Mouse (Mus musculus): ENCODE results near the gene Ccdc18.
"Not testable (repeated sequence)": the region's sequence is repeated elsewhere in the genome, so short reads cannot be mapped to it uniquely, and the experiment has no call there.

Gene Ccdc18

DNA sequence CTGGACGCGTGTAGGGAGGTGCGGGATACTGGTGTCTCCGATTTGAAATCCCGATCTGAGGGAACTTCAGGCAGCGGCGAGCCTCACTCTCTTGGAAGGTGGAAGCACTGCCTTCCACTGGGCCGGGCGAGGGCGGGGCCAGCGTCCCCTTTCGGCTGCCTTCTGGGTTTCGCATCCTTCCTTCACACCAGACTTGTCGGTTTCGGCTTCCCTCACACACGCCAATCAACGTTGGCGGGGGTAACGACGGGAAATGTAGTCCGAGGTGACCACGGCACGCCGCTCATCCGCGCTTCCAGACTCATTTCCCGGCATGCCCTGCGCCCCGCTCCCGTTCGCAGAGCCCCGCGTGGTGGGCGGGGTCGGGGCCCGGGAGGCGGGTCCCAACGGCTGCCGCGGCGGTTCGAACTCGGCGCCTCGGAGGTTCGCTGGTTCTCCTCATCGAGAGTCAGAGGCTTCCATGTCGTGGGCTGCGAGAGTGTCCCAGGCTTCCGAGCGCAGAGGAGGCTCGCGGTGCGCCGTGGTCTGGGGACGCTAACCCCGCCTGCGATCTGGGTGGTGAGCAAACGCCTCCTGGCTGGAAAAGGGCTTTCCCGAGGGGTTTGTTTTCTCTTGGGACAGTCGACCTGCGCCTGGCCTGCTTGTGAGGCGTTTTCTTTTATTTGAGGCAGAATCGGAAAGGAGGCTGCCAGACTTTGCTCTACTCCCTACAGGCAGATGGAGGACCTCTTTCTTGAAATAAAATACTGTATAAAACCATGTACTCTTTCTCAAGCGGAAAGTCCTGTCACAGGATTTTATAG is at the start of gene Ccdc18, which contains the start of gene Tmed5:
Gene Ccdc18 (plus strand): TSS at position 435 of the 803 bp plus-strand sequence.
Gene Tmed5 (minus strand): TSS at position 180 of the 803 bp plus-strand sequence.
- peak; percentile 98 to 99 for DNase-seq

- DNase-seq = peak in 1 of 2 experiments; percentile 17
These were observed 47.2 kb upstream of the Ccdc18 start for GRCm38 (mm10) chr5:108085440-108085839.

- not testable (repeated sequence) for DNase-seq
These were observed 39.9 kb upstream of the Ccdc18 start for GRCm38 (mm10) chr5:108092731-108093130.

- DNase-seq = no peak
These were observed 35.0 kb upstream of the Ccdc18 start for GRCm38 (mm10) chr5:108097676-108098075.

GRCm38 (mm10) chr5:108100196-108100595 is 32.5 kb upstream of the Ccdc18 start:
- DNase-seq = peak; percentile 12 to 23

- DNase-seq = no peak
These were observed 28.4 kb upstream of the Ccdc18 start for GRCm38 (mm10) chr5:108104306-108104705.

- DNase-seq = no peak
These were observed 23.3 kb upstream of the Ccdc18 start for GRCm38 (mm10) chr5:108109346-108109745.

GRCm38 (mm10) chr5:108117693-108118092 is 15.0 kb upstream of the Ccdc18 start:
- DNase-seq = no peak

GRCm38 (mm10) chr5:108120221-108120900 is 12.3 kb upstream of the Ccdc18 start:
- DNase-seq = no peak

- DNase-seq = no peak
These were observed 730 bp upstream of the Ccdc18 start for GRCm38 (mm10) chr5:108131849-108132440.

DNA sequence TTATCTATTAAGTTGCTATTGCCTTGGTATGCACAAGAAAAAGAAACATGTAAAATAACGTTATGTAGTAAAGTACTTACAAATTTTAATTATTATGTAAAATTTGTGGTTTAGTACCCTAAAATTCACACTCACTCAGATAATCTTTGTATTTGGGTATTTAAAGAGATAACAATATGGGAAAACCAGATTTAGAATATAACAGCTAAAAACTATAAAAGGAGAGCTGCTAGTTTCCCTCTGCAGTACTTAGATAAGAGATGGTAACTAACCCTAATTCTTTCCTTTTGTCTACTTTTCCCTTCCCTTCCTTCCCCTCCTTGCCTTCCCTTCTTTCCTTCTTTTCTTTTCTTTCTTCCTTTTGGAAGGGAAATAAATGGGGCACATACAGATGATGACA is 19.9 kb downstream of the Ccdc18 start:
- DNase-seq = no peak

DNA sequence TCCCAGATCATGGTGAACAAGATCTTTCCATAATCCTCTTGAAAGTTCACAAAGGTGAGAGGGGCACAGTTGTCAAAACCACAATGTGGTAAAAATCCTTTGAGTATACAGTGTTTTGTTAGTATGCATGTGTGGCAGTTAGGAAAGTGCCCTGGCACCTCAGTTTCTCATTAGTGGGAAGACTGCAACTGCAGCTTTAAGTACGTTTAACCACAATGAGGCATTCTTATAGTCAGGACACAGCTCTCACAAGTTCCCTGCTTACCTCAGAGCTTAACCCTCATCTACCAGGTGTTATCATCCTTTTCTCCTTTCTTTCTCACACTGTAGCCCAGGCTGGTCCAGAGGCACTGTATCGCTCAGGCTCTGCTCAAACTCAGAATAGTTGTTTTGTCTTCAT is 28.1 kb downstream of the Ccdc18 start:
- DNase-seq = no peak

DNA sequence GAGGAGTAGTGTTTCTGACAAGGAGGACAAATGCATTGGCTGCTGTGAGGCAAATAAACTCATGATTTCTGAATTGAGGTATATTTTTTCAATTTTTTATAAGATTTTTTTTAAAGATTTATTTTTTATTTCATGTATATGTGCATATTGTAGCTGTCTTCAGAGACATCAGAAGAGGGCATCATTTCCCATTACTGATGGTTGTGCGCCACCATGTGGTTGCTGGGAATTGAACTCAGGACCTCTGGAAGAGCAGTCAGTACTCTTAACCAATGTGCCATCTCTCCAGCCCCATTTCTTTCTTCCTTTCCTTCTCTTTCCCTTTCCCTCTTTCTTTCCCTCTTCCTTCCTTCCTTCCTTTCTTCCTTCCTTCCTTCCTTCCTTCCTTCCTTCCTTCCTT is 31.0 kb downstream of the Ccdc18 start:
- DNase-seq = peak; percentile 46 to 55

GRCm38 (mm10) chr5:108184050-108184449 is 51.4 kb downstream of the Ccdc18 start:
- DNase-seq = no peak

GRCm38 (mm10) chr5:108188967-108189366 is 56.3 kb downstream of the Ccdc18 start:
- DNase-seq = no peak

DNA sequence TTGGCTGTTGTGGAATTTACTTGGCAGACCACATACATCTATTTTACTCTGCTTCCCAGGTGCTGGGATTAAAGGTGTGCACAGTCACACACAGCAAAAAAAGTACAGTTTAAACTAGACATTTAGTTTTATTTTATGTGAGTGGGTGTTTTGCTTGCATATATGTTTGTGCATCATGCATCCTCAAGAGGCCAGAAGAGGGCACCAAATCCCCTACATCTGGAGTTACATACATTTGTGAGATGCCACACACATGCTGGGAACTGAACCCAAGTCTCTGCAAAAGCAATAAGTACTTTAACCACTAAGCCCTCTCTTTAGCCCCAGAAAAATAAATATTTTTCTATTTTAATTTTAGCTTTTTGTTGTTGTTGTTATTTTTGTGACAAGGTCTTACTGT is 73.3 kb downstream of the Ccdc18 start:
- no peak for DNase-seq

DNA sequence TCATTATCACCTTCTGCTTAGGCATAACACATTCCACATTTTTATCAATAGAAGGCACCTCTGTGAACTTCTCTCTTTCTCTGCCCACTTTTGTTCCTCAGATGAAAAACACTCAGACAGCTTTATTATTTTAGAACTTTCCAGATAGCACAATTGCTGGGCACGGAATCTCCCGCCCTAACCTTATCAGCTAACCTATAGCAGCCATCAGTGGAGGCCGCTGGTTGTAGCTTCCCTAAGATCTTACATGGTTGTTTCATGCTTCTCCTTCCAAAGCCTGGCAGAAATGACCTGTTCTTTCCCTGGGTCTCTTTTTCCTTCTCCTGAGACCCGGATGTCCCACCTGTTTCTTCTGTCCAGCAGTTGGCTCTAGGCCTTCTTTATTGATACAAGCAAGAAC is 78.8 kb downstream of the Ccdc18 start:
- DNase-seq = no peak

- DNase-seq = no peak
These were observed 82.3 kb downstream of the Ccdc18 start for GRCm38 (mm10) chr5:108214928-108215327.

- DNase-seq = no peak
These were observed 91.4 kb downstream of the Ccdc18 start for GRCm38 (mm10) chr5:108224077-108224476.

DNA sequence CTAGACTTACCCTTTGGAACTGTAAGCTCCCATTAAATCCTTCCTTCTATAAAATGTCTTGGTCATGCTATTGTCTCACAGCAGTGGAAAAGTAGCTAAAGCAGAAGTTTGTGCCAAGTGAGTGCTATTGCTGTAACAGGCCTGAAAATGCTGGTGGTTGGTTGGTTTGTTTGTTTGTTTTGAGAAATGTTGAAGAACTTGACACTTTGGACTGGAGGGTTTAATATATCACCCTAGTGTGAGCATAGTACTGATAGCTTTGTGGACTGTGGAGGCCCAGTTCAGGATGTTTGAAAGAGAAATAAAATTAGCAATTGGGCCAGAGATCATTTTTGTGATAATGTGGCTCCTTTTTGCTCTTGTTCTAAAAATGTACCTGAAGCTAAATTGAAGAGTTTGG is 93.5 kb downstream of the Ccdc18 start:
- no peak for DNase-seq

DNA sequence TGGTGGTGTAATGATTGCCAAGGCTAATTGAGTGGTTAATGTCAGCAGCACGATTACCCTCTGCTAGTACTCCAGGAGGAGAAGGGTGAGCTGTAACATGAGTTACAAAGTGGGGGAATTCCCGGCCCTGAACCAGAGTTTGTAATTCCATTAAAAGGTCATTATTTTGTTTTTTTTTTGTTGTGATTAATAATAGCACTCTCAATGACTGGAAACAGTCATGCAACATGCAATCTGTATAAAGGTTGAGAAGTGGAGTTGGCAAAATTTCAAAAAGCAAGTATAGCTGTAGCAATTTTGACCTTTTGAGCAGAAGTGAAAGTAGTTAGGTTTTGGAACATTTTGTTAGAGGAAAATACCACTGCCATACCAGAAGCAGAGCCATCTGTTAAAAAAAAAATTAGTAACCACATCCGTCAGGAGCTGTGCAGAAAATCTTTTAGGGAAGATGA is 113.7 kb downstream of the Ccdc18 start:
- no peak for DNase-seq

- DNase-seq = no peak
These were observed 117.4 kb downstream of the Ccdc18 start for GRCm38 (mm10) chr5:108250033-108250432.

GRCm38 (mm10) chr5:108255259-108255658 is 122.6 kb downstream of the Ccdc18 start:
- DNase-seq = no peak

DNA sequence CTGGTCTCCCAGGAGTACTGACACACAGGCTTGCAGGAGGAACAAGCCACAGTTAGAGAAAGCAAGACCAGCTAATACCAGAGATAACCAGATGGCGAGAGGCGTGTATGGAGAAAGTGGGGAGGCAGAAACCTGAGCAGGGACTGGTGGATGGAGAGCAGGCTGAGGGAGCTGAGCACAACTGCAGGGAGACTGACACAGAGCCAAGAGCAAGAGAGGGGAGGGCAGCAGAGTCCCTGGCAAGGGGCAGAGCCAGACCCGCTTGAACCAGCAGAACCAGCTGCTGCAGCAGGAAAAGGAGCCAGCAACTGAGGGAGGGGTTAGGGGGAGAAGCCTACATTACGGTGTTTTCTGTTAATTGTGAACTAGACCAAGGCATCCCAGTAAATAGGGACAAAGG is 130.0 kb downstream of the Ccdc18 start:
- DNase-seq = peak; percentile 69 to 77
